Mouse (Mus musculus): ENCODE measurements around the gene Rfx4. TPM values are rescaled to one million over a fixed set of nuclear protein-coding genes. Genes with fewer than 3 reads are reported as not detected.

The Rfx4 gene
- polyA plus RNA-seq (2012; rRNA removed): not detected in 2 replicates

DNA sequence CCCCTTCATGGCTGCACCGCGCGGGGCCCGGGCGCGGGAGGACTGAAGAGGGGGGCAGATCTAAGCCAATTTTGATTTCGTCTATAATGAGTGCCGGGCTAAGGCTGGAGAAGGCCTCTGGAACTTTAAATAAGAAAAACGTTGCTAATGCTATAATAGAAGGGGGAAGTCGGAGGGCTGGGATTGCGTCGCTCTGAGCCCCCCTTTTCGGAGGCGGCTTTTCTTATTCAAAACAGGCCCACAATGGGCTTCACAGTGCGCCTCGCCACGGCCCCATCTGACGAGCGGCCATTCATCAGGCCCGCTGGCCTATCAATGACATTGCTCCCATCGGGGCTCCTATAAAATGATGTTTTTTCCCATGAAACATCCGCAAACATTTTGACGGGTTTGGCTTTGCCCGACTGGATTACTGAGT is at the start of gene Rfx4:
Gene Rfx4 (plus strand): TSS at position 277 of the 418 bp plus-strand sequence.
- WGBS: 4% methylated on average over 24 of the region's 24 CpGs
- DNase-seq (ENCODE audit: low read depth, low spot score): no peak

DNA sequence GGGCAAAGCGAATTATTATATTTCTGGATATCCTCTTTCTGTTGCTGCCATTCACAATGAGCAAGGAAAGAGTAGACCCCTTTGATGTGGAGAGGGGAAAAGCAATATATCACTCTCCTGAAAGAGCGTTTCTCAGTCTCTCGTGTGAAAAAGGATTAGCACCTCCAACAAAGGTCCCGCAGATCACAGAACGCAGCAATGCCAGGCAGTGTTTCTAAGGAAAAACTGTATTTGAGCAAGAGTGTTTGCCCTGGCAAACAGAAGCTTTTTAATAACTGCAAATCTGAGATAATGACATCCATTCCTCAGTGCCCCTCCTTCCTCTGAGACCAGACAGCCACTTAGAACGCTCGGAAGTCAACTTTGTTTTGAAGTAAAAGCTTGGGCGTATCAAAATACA is 49.3 kb upstream of the Rfx4 start:
- DNase-seq (ENCODE audit: low read depth, low spot score): no peak
- 38% methylated on average over 8 of the region's 8 CpGs for WGBS

DNA sequence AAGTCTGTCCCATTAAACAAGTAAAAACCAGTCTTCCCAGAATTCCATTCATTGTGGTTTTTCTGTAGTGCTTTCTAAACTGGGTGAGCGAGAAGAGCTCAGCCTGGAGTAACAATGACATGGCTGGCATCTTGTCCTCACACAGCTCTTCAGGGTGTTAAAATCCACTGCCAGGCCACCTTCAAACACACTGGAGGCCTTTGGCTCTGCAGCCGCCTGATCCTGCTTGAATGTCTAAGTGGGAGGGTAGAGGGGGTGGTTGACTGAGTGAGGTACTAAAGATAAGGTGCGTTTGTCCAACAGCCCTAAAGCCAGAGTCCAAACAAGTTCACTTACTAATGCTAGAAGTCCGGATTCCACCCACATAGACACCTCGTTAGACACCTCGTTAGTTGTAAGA is 48.6 kb upstream of the Rfx4 start:
- DNase-seq (ENCODE audit: low read depth, low spot score): no peak

DNA sequence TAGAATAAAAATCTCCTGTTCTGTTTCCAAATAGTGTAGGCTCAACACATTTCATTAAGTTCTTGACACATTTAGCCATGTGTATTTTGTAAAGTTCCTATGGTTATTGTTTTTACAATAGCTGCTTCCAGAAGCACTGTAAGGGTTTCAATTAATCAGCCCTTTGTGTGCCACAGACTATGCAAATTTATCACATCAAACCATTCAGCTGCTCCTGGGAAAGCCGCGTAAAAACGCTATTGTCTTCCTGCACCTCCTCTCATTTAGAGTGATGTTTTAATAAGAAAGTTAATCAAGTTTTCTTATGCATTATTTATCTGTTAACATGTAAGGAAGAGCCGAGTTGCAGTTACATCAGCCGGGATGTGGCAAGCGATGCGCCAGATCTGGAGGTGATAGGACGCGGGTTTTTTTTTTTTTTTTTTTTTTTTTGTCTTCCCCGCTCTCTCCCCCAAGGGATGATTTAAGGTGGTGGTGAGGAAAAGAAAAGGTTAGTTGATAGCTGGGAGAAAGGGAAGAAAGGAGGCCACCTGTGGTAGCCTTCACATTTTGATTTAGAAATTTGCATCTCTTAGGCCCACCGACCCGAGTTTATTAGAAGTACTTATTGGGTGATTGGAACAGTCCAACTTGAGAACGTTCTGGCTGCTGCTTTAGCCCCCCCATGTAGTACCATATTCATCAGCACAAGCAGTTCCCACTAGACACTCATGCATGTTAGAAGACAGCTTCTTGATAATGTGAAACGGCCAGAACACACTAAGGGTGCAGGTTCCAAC is 47.9 kb upstream of the Rfx4 start:
- 78% methylated on average over 14 of the region's 14 CpGs for WGBS
- no peak for DNase-seq (ENCODE audit: low read depth, low spot score)

More for the DNA sequence above, 48.6 kb upstream of the Rfx4 start:
- 38% methylated on average over 6 of the region's 6 CpGs for whole genome bisulfite sequencing

DNA sequence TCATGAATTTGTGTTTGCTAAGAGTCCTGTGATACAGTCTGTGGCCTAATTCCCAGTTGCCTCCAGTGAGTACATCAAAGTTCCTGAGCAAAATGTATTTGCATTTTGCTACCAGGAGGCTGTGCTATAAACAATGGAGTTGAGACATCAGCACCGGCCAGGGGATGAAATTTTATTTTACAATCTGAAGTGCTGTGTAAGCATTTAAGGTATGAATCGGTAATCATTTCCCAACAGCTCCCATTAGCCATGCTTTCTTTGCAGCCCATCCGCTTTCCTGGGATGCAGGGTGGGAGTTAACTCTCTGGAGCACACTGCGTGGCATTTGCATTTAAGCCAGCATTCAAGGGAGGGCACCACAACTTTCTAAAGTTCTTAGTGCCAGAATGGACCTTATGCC is 45.7 kb upstream of the Rfx4 start:
- WGBS: 48% methylated on average over 4 of the region's 4 CpGs
- no peak for DNase-seq (ENCODE audit: low read depth, low spot score)

DNA sequence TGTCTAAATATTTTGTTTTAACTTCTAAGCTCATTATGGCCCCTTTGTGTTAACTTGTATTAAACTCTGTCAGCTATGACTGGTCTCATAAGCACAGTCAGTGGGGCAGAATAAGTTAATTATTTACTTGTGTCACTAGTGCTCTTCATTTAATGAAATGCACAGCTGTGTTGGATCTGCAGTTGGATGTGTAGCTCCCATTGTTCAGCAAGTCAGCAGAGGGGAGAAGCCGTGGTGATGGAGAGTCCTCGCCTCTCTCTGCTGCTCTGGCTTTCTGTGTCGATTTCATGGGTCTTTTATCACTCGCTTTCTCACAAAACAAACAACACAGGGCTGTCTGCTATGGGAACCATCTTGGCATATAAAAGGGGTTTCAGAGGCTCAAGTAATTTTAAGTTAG is 45.0 kb upstream of the Rfx4 start:
- DNase-seq (ENCODE audit: low read depth, low spot score): no peak
- 34% methylated on average over 4 of the region's 4 CpGs for WGBS

DNA sequence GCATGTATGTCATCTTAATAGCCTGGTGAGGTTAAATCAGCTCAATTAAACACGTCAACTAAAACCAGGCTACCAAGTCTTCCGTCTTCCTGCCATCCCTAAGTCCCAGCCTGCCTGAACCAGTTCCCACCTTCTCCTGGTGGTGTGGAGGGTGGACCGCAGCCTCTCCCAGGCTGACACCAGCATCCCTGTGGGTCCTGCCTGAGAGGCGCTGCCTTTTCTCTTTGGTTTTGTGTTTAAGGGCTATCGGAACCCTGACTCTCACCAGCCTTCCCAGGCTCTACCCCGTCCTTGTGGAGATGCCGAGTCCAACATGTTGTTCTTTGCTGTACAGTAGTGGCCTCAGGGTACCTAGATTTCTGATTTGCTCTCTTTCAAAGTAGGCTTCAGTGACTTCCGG is 44.4 kb upstream of the Rfx4 start:
- WGBS: 94% methylated on average over 8 of the region's 8 CpGs
- no peak for DNase-seq (ENCODE audit: low read depth, low spot score)

DNA sequence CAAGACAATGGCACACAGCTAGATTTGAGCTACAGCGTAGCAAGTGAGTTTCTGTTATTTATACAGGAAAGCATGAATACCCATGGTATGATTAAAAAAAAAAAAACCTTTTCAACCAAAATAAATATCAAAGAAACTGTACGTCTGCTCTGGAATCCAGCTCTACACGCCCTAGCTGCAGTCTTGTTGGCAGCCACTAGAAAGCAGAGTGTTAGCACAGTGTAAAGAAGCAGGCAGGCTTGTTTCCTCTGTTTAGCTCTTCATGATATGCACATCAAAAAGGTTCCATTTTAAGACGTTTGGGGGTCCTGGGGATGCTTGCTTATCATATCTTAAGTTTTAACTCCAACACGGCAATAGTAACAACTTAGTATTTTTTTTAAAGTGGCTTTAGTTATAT is 43.9 kb upstream of the Rfx4 start:
- no peak for DNase-seq (ENCODE audit: low read depth, low spot score)
- 54% methylated on average over 5 of the region's 5 CpGs for WGBS

DNA sequence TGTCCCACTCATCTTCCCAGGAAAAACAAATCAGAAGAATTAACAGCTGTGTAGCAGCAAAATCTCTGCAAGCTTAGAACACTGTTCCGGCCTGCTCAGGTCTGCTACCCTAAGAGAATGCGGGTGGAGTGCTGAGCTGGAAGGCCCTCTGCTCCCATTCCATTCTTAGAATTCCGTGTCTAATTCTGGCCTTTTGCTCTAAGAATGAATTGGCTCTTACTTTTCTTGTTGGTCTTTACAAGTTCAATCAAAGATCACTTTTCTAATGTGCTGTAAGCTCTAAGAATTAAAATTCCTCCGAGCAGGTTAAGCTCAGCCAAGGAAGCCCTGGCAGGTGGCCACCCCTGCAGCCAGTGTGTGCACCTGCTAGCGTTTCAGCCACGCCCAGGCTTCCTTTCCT is 43.3 kb upstream of the Rfx4 start:
- no peak for DNase-seq (ENCODE audit: low read depth, low spot score)
- 40% methylated on average over 6 of the region's 6 CpGs for whole genome bisulfite sequencing

DNA sequence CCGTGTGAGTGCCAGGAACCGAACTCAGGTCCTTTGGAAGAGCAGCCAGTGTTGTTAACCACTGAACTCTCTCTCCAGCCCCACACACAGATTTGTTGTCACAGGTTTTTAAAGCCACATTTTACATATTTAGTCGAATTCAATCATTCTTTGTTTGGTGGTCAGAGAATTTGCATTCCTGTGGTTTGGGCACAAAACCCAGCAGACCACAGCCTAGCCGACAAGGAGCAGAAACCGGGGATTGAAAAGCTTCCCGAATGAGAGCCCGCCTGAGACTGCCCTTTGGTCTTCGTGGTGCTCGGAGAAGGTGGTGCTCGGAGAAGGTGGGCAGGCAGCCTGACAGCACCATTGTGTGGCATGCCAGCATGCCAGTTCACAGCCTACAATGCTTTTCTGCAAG is 42.8 kb upstream of the Rfx4 start:
- DNase-seq (ENCODE audit: low read depth, low spot score): no peak
- 58% methylated on average over 10 of the region's 10 CpGs for WGBS

DNA sequence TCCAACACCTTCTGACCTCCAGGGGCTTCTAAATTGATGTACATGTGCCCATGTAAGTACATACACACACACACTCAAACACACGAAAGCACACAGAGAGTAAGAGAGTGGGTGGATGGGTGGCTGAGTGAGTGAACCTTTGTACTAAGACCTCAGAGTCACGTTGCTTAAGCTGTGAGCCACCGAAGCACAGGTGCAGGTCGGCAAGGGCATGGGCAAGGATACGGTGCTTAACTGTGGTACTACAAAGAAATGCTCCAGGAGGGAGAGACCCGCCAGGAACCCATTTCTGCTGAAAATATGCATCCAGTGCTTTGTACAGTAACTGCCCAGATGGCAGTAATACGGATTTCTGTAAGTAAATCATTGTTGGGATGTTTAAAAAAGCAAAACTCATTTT is 40.2 kb upstream of the Rfx4 start:
- 91% methylated on average over 7 of the region's 7 CpGs for WGBS
- DNase-seq (ENCODE audit: low read depth, low spot score): no peak

DNA sequence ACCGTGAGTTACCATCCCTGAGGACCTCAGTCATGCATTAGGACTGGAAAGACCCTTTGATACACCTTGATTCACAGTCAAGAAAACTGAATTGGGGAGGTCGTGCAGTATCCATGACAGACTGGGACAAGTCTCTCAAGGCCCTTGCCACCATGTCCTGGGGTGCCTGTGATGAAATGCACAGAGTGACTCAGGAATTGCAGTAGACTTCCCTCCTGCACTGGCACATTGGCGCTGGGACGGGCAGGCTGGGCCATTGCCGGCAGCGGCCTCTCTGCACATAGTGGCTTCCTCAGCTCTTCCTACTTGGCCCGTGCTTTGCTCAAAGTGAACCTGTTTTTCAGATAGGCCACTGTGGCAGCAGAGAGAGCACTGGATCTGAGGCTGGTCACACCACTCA is 39.3 kb upstream of the Rfx4 start:
- no peak for DNase-seq (ENCODE audit: low read depth, low spot score)
- WGBS: 96% methylated on average over 7 of the region's 7 CpGs

DNA sequence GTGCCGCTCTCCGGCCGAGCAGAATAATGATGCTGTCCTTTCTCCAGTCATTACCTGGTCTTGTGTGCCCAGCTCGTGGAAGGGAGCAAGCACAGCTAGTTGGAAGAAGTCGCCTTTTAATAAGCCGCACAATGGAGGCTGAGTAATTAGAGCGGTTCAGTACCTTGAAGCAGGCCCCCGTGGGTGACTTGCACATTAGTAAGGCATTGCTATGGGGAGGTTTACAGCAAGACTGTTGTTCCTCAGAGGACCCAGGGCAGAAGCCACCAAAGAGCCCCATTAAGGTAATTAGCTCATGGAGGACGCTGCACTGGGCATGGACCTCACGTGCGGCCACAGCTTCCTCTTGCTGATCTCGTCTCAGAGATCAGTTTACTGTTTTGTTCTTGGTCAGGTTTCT is 33.2 kb upstream of the Rfx4 start:
- DNase-seq (ENCODE audit: low read depth, low spot score): no peak
- 90% methylated on average over 12 of the region's 12 CpGs for WGBS

DNA sequence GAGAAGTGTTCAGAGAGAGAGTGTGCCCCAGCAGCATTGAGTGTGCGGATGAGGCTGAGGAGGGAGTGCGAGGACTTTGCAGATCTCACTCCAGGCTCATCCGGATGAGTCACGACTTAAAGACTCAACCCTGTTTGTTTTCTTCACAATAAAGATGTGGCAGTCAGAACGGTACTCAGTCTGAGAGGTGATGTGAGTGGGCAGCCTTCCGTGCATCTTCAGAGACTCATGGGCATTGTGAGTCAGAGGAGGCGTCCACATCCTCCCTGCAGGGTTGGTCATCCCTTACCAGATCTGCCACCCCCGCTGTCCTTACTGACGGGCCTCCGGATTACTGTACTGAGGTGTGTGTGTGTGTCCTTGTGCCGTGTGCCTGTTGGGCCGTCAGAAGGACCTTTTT is 28.9 kb upstream of the Rfx4 start:
- 85% methylated on average over 12 of the region's 12 CpGs for WGBS
- no peak for DNase-seq (ENCODE audit: low read depth, low spot score)

DNA sequence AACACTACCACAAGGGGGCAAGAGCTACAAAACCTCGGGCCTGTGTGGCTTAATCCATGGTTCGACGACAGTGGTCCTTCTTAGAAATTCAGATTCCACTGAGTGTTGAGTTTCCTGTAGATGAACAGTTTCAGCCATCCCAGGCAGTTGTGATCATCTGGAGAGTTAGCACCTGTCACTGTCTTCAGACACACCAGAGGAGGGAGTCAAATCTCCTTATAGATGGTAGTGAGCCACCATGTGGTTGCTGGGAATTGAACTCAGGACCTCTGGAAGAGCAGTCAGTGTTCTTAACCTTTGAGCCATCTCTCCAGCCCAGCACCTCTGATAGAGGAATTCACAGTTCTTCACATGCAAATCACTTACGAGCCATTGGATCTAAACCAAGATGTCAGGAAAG is 28.1 kb upstream of the Rfx4 start:
- no peak for DNase-seq (ENCODE audit: low read depth, low spot score)
- WGBS: 86% methylated on average over 4 of the region's 4 CpGs

DNA sequence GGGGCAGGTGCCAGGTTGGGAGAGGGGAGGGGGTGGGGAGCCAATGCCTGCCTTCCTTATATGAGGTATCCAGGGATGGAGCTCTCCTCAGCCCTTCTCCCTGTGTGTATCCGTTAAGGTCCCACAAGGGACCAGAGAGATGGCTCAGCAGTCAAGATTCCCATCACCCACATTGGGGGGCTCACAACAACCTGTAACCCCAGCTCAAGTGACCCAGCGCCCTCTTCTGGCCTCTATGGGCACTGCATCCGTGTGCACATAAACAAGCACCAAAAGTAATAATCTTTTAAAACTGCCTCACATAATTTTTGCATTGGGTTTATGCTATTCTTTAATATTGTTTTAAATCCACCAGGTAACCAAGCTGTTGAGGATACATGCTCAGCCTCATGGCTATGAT is 25.8 kb upstream of the Rfx4 start:
- DNase-seq (ENCODE audit: low read depth, low spot score): no peak
- 85% methylated on average over 3 of the region's 3 CpGs for WGBS

DNA sequence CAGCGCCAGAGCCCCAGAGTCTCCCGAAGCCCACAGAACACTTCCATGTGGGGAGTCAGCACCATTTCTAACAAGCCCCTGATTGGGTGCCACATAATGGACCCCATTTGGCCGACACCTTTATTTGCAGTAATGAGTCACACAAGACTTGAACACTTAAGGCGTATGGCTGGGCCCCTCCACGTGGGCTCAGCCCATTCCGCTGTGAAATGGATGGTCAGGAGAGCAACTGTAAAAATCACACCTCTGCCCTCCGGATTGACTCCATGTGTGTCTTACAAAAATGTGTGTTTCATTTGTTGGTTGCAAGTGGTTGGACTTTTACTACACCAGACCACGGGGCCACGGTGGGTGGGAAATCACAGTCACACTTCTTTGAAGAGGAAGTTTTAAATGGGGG is 24.9 kb upstream of the Rfx4 start:
- WGBS: 70% methylated on average over 9 of the region's 9 CpGs

DNA sequence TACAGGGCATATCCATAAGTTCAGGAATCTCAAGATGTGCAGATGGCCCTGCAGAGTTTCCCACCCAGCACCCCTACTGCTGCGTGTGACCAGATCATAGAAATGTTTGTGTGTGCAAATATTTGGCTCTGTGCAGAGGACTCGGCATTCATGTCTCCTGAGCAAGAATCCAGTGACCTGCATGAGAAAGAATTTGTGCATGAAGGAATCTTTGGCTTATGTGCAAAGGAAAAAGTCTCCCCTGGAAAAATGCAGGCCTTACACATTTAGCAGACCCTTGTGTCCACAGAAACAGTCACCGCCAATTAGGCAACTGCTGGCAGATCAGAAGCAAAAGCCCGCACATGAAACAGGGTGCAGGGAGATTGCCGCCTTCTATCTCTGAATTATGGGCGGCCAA is 22.4 kb upstream of the Rfx4 start:
- WGBS: 33% methylated on average over 6 of the region's 6 CpGs

More for the DNA sequence above, 24.9 kb upstream of the Rfx4 start:
- no peak for DNase-seq (ENCODE audit: low read depth, low spot score)

DNA sequence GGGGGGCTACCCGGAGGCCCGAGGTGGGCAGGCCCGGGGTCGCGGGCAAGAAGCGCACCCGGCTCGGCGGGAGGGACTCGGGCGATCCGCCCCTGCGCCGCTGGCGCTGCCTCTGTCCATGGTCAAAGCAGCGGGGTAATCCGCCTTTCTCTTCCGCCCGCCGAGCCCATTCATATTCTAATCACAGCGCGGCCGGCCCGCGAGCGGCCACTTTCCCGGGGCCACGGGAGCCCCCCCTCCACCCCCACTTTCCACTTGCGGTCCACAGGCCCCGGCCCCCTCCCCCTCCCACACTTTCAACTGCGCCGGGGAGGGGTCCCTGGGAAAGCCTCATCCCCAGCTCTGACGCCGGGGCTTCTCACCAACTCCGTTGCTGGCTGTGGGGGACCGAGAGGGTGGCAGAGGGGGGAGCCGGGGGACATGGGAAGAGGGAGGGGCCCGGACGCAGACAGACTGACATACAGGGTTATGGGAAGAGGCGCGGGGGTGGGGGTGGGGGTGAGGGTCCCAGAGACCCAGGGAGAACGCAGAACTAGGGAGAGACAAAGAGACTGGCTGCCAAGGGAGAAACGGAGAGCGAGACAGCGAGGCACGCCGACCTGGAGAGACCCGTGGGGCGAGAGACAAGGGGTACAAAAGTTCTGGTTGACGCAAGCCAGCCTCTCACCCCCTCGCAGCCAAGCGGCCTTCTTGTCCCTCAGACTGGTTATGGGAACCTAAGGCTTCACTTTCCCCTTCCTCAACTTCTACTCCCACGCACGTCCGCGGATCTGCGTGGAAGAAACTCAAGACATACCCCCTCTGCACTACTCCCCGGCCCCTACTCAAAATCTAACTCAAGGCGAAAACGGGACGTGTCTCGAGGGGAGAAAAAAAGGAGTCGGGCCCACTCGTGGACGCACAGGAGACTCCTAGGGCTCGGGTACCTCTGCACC is 744 bp upstream of the Rfx4 start:
- WGBS: 3% methylated on average over 66 of the region's 66 CpGs
- no peak for DNase-seq (ENCODE audit: low read depth, low spot score)

More for the DNA sequence above, 22.4 kb upstream of the Rfx4 start:
- no peak for DNase-seq (ENCODE audit: low read depth, low spot score)

DNA sequence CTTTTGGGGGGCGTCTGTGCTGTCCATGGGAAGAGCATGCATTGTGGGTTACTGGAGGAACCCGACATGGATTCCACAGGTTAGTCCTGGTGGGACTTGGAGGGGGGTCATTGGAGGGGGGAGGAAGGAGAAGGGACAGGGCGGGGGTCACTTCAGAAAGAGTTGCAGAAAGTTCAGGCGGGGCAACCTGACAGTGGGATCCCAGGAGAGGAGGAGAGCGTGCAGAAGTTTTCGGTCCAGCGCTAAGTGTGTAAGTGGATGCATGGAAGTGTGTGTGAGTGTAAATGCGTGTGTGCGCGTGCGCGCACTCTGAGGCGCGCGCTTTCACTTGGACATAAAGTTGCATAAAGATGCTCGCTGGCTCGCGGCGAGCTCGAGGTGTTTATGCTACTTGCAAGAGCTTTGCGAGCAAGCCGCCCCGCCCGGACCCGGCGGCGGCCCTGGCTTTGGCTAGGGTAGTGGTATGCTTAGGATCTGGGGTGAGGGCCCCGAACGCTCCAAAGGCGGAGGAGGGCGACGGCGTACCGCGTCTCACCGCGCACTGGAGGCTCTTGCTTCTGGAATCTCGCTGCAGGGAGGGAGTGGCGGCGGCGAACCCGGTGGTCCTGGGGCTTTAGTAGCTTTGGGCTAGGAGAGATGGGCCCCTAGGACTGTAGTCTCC is 703 bp downstream of the Rfx4 start:
- 2% methylated on average over 42 of the region's 42 CpGs for WGBS
- no peak for DNase-seq (ENCODE audit: low read depth, low spot score)

All from large intestine, adult 2 months (tissue).